Mouse (Mus musculus) limb, embryonic 14.5 days (tissue): ENCODE measurements around the gene Trim15. TPM values are rescaled to one million over a fixed set of nuclear protein-coding genes. Genes with fewer than 3 reads are reported as not detected.

ENCODE experiments used
- ATAC-seq: fragments of 200-750 bp; cut with Nextera tagmentation; 2 replicates; pipeline ENCODE4 v1.8.0; 2017; ENCODE audit warnings: low read depth, moderate number of reproducible peaks, moderate TSS enrichment; ENCODE audit not compliant: low FRiP score
- DNase-seq: peaks from one replicate; pipeline ENCODE4 v3.0.0-alpha.2; 2015; ENCODE audit warnings: low spot score
- H3K27ac ChIP-seq: fragments of 300-500 bp; sonication (generic); replicated peaks from 2 replicates; pipeline ENCODE4 v1.5.1; 2014; ENCODE audit warnings: low read depth, mild to moderate bottlenecking, low read length, moderate library complexity, mixed read lengths
- H3K27me3 ChIP-seq: fragments of 300-500 bp; sonication (generic); 2 replicates; pipeline ENCODE4 v1.6.1; 2014; ENCODE audit warnings: low read length, mixed read lengths; ENCODE audit not compliant: control insufficient read depth, insufficient read depth
- H3K36me3 ChIP-seq: fragments of 300-500 bp; sonication (generic); 2 replicates; pipeline ENCODE4 v1.6.1; 2014; ENCODE audit warnings: mild to moderate bottlenecking, low read length, moderate library complexity, mixed read lengths; ENCODE audit not compliant: control insufficient read depth, insufficient read depth
- H3K4me1 ChIP-seq: fragments of 300-500 bp; sonication (generic); 2 replicates; pipeline ENCODE4 v1.6.1; 2014; ENCODE audit warnings: antibody characterized with exemption, low read length, mixed read lengths; ENCODE audit not compliant: control insufficient read depth, insufficient read depth
- H3K4me2 ChIP-seq: fragments of 300-500 bp; sonication (generic); replicated peaks from 2 replicates; pipeline ENCODE4 v1.6.1; 2014; ENCODE audit warnings: low read depth, mild to moderate bottlenecking, low read length, moderate library complexity; ENCODE audit not compliant: severe bottlenecking
- H3K4me3 ChIP-seq: fragments of 300-500 bp; sonication (generic); replicated peaks from 2 replicates; pipeline ENCODE4 v1.5.1; 2014; ENCODE audit warnings: low read length
- H3K9ac ChIP-seq: fragments of 300-500 bp; sonication (generic); 2 replicates; pipeline ENCODE4 v1.6.1; 2014; ENCODE audit warnings: mild to moderate bottlenecking, low read depth, low read length, moderate library complexity; ENCODE audit not compliant: severe bottlenecking
- H3K9me3 ChIP-seq: fragments of 300-500 bp; sonication (generic); 2 replicates; pipeline ENCODE4 v1.6.1; 2016; ENCODE audit warnings: low read length; ENCODE audit not compliant: control insufficient read depth
- POLR2A ChIP-seq: fragments of 200-500 bp; IDR thresholded peaks from 2 replicates; pipeline ENCODE4 v1.8.0; 2012; ENCODE audit warnings: inconsistent platforms, mild to moderate bottlenecking, moderate library complexity, borderline replicate concordance; ENCODE audit not compliant: insufficient read depth, insufficient read length; ENCODE audit errors: extremely low read depth
- WGBS: fragments of 180-500 bp; shearing (Covaris S2); extraction: QIAGEN DNeasy Blood & Tissue Kit; methylation state at CpG from one replicate; pipeline ENCODE4 v1.1.7; 2014; 5-methylcytosine and 5-hydroxymethylcytosine counted together
- polyA plus RNA-seq, 2 experiments: library from polyadenylated mRNA; depleted of rRNA in 1 of 2; stranded (reverse) in 1 of 2; unstranded in 1 of 2; fragments of >200 nt; fragmentation: Nextera tagmentation in 1 of 2; extraction: Ambion mirVana in 1 of 2; gene quantifications; 2 replicates each; pipeline versions ENCODE4 v1.2.1 to v1.2.3; 2012 to 2014

The Trim15 gene
- polyA plus RNA-seq, 2 experiments = 0.21 TPM; not detected in 1

GRCm38 (mm10) chr17:36843696-36844095 is 23.3 kb downstream of the Trim15 start:
- no peak for TF ChIP-seq POLR2A
- DNase-seq (no peak), ATAC-seq (no peak)
- H3K9ac ChIP-seq = no peak overlapping the region
- H3K4me3 ChIP-seq = no peak overlapping the region
- H3K4me1 ChIP-seq = no peaks in the 10 kb centered on the region; the same call in 1 of the 2 replicates
- no peaks in the 10 kb centered on the region for H3K27me3 ChIP-seq
- no peak overlapping the region for H3K4me2 ChIP-seq
- no peaks in the 10 kb centered on the region for H3K9me3 ChIP-seq
- H3K36me3 ChIP-seq = peaks cover 8% of the 10 kb centered on the region; the same call in 1 of the 2 replicates
- 81% methylated on average over 7 of the region's 7 CpGs for WGBS
- no peak overlapping the region for H3K27ac ChIP-seq

GRCm38 (mm10) chr17:36840961-36841445 is 26.0 kb downstream of the Trim15 start:
- no peak overlapping the region for H3K27ac ChIP-seq
- DNase-seq (no peak), ATAC-seq (no peak)
- no peak overlapping the region for H3K9ac ChIP-seq
- no peaks in the 10 kb centered on the region for H3K9me3 ChIP-seq
- H3K36me3 ChIP-seq = peaks cover 8% of the 10 kb centered on the region; the same call in 1 of the 2 replicates
- H3K27me3 ChIP-seq = no peaks in the 10 kb centered on the region
- no peak overlapping the region for H3K4me2 ChIP-seq
- peaks cover 7% of the 10 kb centered on the region for H3K4me1 ChIP-seq
- no peak overlapping the region for H3K4me3 ChIP-seq
- no peak for TF ChIP-seq POLR2A

DNA sequence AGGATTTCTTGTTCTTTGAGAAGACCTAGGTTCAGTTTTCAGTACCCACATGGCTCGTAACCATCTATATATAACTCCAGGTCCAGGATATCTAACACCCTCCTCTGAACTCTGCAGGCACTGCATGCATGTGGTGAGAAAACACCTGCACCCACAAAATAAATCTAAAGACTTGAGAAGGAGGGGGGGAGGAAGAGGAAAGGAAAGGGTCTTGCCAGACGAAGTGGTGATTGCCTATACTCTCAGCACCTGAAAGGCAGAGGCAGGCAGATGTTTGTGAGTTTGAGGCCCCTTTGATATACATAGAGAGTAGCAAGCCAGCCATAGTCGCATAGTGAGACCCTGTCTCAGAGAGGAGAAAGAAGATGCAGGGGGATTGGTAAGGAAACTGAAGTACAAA is 27.1 kb downstream of the Trim15 start:
- ATAC-seq = no peak
- no peaks in the 10 kb centered on the region for H3K9me3 ChIP-seq
- H3K27ac ChIP-seq = no peak overlapping the region
- no peaks in the 10 kb centered on the region for H3K27me3 ChIP-seq
- H3K4me3 ChIP-seq = no peak overlapping the region
- no peak for TF ChIP-seq POLR2A
- DNase-seq = no peak
- 57% methylated on average over 3 of the region's 3 CpGs for WGBS
- no peak overlapping the region for H3K9ac ChIP-seq
- peaks cover 10% of the 10 kb centered on the region for H3K4me1 ChIP-seq
- no peak overlapping the region for H3K4me2 ChIP-seq
- H3K36me3 ChIP-seq = peaks cover 8% of the 10 kb centered on the region; the same call in 1 of the 2 replicates

DNA sequence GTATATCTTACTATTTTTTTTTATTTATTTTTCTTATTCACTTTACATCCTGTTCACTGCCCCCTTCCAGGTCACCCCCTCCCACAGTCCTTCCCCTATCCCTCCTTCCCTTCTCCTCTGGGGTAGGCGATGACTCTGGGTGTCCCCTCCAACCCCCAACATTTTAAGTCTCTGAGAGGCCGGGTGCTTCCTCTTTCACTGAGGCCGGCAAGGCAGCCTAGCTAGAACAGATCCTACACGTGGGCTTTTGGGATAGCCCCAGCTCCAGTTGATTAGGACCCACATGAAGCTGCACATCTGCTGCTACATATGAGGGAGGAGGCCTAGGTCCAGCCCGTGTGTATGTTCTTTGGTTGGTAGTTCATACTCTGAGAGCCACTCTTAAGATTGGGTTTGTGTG is 28.0 kb downstream of the Trim15 start:
- H3K9ac ChIP-seq = no peak overlapping the region
- H3K4me3 ChIP-seq = no peak overlapping the region
- DNase-seq (no peak), ATAC-seq (no peak)
- H3K4me1 ChIP-seq = peaks cover 10% of the 10 kb centered on the region
- TF ChIP-seq POLR2A = no peak
- no peak overlapping the region for H3K27ac ChIP-seq
- H3K36me3 ChIP-seq = peaks cover 8% of the 10 kb centered on the region; the same call in 1 of the 2 replicates
- H3K27me3 ChIP-seq = no peaks in the 10 kb centered on the region
- no peak overlapping the region for H3K4me2 ChIP-seq
- 79% methylated on average over 5 of the region's 5 CpGs for WGBS
- H3K9me3 ChIP-seq = no peaks in the 10 kb centered on the region

DNA sequence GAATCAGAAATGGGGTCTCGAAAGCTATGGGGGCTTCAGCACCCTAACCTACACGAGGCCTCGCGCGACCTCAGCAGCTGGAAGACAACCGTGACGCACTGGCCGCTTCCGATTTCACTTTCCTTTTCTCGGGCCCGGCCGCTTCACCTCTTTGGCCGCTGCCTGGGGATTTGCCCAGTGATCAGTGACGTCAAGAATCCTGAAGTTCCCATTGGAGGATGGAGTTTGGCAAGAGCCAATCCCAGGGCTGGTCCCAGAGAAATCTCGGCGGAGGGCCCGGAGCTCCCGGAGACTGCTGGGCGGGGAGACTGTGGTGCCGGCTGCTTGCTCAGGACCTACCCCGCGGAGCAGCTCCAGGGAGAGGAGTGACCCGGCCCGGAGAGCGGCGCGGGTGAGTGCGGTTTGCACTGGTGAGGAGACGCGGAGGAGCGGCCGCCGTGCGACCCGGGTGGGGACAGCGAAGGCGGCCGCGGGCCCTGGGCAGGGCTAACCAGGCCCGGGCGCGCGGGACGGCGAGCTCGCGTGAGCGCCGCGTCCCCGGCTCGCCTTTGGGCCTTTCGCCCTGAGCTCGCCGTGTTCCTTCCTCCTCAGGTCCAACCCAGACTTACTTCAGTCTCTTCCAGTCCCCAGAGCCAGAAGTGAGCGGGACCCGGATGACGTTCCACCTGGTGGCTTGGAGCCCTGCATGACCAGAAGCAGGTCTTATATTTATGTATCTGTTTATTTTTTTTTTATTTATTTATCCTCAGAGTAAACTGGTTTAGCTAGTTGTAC is 29.9 kb downstream of the Trim15 start, which contains the start of gene Trim26:
Gene Trim26 (plus strand): TSS at position 261 of the 774 bp plus-strand sequence.
- Histone ChIP-seq H3K9ac (peak within 1 kb of the TSS; percentile 90), H3K27me3 (no peaks in the 10 kb centered on the region), H3K27ac (peak within 1 kb of the TSS; percentile 95), H3K9me3 (no peaks in the 10 kb centered on the region), H3K4me3 (peak within 1 kb of the TSS; percentile 77), H3K36me3 (peaks cover 5% of the 10 kb centered on the region; the same call in 1 of the 2 replicates), H3K4me1 (peaks cover 10% of the 10 kb centered on the region), H3K4me2 (peak within 1 kb of the TSS; percentile 64)
- WGBS = under 1% methylated on average over 39 of the region's 58 CpGs
- DNase-seq (peak; percentile 96), ATAC-seq (peak; percentile 98)
- TF ChIP-seq POLR2A = peak; percentile 73; the same call in 1 of the 2 replicates
